Mouse (Mus musculus) right cerebral cortex, postnatal 36 days (tissue): ENCODE data around the gene Atp8a2.

Experiments used
- DNase-seq, 2 experiments: peaks; one replicate each; pipeline ENCODE4 v3.0.0; 2022; ENCODE audit warnings: low spot score in 2 of 2, mixed read lengths in 1 of 2

The Atp8a2 gene

DNA sequence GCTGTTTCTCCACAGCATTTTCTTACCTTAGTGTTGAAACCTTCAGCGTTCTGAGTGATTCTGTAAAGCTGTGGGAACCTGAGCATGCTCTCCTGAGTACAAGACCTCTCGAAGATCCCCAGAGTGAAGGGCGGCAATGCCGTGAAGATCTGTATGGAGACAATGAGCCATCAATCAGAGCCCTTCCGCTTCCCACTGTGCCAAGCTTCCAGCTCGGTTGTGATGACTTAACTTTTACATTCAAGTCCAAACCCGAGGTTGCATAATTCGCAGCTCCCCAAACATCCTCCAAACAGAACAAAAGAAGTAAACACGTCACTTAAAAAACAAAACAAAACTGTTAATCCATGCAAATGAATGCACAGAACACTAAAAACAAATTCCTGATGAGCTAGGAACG is 403.1 kb downstream of the Atp8a2 start:
- DNase-seq: no peak

DNA sequence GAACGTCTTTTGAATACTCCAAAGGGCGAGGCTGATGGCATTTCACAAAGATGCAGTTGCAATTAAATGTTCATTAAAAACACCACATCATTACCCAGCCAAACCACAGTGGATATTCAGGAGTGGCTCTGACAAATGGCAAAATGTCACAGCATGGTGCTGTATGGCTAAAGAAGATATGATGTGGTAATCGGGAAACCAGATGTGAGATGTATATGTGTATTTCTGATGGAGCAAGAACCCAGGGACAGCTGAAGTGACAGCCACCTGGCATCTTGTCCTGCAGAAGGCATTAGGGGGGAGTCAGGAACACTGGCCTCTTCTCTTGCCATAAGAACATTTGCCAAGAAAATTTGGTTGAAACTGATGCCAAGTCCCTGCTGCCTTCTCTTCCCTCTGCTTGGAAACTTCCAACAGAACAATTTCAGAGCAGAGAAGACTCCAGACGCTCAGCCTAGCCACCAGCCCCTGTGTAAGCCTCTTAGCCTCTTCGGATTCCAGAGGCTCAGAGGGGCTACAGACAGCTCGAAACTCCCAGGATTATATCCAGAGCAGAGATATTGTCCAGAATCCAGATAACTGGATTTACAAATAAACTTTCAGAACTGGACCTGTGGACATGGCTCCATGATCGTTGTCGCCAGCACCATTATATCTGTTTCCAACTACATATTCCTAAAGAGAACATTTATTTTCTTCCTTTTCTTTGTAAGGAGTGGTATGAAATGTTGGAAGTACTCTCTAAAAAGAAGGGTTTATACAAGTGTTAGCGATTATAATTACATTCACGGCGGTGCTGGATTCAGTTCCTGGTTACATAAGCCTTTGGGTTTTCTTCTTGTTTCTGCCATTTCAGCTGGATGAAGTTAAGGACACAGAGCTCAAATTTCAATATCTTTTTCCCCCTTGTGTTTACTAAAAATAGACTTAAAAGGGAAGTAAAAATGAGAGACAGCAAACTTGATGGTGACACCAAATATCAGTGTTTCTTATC is 413.3 kb downstream of the Atp8a2 start:
- no peak for DNase-seq

DNA sequence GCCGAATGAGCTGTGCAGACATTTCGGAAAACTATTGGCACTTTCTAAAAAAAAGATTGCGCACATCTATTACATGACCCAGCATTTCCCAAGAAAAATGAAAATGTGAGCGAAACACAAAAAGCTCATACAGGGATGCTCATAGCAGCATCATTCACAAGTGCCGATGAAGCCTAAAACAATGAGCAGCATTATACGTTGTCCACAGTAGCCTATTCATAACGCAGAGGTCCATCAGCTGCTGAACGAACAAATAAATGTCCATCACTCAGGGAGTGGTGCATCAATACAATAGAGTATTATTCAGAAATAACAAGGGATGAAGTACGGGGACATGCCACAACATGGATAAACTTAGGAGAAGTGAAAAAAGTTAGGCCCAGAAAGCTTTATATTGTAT is 416.6 kb downstream of the Atp8a2 start:
- no peak for DNase-seq

DNA sequence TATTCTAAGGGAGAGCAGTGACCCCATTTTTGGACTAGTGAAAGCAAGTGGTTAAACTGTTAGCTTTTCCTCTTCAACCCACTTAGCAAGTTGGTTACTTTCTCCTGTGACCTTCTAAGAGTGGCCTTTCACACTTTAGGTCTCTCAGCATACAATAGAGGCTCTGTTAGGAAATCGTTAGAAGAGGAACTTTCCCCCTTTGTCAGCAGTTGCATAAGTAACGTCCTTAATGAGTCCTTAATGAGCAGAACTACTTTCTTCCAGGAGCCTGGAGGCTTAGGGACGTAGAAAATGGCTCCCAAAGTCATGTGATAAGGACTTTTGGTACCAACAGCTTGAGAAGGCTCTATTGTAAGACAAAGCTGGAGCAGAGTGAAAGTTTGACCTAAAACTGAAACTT is 434.8 kb downstream of the Atp8a2 start:
- DNase-seq: no peak

DNA sequence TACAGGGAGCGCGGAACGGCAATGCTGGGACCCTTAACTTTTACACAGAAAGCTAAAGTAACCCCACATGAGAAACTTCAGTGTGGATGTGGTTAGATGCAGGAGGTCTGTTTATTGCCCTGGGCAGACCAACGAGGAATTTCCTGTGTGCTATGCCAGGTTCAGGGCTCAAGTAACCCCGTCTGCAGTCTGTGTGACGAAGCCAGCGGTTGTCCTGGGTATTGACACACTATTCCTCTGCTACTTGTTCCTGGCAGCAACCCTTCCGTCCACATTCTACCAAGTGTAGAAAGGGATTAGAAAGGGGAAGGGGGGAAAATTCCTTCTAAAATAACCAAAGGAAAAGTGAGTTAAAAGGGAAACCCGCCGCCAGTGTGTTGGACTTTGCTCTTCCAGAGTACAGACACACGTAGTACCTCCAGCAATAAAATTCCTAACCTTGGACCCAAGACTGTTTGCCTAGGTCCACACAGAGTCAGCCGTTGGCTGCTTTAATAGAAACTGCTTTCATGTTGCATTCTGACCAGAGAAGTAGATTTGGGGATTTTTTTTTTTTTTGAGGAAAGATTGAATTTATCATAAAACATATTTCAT is 437.0 kb downstream of the Atp8a2 start:
- DNase-seq: no peak

DNA sequence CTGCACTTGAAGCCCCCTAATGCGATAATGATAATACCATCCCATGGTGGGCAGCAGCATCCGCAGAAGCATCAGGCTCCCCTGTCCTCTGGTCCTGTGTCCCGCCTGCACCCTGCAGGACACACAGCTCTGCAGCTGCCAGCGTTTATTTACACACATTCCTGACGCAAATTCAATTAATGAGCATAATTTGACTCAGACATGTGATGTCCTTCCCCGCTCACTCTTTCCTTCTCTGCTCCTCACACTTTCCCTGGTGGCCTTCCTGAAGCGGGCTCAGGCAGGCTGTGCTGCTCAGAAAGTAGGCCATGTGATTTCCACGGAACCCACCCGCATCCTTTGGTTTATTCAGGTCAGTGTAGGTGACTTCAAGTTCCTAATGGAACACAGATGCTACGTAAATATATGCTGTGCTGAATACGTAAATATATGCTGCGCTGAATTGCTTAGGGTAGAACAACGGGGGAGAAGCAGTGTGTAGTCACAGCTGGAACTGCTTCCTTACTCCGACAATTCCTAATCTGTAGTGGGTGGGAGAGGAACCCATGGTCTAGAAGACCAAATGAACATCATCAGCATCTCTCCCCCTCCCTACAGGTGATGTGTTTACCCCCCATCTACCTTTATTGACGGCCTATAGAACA is 437.7 kb downstream of the Atp8a2 start:
- DNase-seq: no peak

DNA sequence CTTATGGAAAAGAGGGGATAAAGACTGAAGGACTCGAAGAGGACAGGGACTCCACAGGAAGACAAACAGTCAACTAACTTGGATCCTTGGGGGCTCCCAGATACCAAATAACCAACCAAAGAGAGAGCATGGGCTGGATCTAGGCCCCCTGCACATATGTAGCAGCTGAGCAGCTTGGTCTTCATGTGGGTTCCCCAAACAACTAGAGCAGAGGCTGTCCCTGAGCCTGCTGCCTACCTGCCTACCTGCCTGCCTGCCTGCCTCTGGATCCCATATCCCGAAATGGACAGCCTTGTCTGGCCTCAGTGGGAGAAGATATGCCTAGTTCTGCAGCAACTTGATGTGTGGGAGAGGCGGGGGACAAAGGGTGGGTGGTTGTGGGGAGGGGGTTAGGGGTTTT is 444.6 kb downstream of the Atp8a2 start:
- DNase-seq: no peak

DNA sequence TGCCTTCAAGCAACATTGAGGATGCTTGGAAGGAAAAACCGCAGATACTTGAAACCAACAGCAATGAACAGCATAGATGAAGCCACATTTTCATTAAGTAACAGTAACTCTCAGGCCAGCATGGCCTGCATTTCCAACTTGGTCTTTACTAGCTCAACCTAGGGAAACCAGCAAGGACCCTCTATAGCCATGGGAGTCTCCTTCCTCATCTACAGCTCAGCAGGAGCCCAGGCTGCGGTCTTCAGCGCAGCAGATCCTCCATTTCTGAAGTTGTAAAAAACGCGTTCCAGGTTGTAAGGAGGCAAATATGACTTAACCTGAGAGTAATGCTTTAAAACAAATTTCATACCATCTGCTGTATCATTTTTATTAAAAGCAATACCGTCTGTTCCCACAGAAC is 447.0 kb downstream of the Atp8a2 start:
- DNase-seq: no peak

DNA sequence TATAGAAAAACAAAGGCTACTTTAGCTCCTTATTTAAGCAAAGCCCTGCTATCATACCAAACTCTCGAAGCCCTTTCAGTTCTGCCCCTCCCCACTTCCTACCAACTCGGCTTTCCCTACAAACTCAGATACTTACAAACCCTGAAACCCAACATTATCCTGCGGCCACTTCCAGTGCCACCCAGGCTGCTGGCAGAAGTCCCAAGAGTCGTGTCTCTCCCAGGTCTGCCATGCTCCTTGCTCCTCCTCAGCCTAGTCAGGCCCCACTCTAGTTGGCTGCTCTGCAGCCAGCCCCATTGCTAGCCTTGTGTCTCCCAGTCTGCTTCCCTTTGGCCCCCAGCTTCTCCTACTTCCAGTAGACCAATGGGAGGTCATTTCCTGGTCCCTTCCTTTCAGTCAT is 451.3 kb downstream of the Atp8a2 start:
- no peak for DNase-seq

DNA sequence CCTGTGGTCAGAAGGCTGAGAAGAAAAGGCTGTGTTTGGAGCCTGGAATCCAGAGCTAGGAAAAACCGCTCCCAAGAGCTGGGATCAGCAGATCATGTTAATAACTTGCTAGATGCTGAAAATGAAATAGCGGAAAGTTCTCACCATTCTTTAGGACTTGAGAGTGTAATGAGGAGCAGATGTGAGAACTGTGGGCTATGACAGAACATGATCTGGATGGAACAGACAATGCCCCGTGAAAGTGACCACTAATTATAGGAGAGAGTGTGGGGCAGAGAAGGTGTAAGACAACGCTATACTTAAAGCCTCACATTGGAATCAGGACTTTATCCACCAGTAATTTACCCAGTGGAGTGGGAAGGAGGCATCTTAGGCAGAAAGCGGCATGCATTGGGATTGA is 455.2 kb downstream of the Atp8a2 start:
- no peak for DNase-seq

DNA sequence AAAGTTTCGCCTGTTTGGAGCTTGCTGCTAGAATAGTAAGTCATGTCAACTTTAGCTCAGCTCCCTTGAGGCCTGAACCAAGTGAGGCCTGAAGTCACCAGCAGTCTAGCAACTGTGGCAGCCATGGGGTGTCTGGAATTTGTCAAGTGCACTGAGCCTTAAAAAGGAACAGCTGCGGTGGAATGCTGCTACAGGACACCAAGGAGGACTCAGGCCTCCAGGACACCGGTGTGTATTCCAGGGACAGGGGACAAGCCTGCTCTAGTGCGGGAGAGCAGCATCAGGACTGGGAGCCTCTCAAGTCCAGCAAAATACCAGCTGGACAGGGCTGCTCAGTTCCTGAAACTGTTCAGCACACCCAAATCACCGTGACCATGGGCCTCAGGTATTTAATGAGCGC is 457.5 kb downstream of the Atp8a2 start:
- no peak for DNase-seq

DNA sequence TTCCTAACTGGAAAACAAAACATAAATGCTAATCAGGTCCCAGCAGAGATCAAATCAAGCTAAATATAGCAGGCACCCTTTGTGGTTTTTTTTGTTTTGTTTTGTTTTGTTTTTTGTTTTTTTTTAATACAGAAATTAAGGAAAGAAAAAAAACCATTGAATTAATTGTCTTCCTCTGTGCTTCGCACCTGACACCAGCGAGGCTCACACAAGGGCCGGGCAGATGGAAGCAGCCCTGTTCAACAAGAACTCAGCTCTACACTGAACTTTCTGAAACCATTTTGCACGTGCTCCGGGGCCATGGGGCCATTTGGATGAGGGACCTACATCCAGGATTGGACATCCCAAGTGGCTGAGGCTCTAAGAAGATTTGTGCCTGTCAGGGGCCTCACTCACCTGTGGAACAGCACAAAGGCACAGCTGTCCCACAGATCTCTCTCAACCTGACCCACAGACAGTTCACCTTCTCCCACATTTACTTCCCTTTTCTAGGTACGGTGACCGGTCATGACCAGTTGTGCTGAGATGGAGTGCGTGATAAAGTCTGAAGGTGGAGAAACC is 459.2 kb downstream of the Atp8a2 start:
- DNase-seq: no peak

DNA sequence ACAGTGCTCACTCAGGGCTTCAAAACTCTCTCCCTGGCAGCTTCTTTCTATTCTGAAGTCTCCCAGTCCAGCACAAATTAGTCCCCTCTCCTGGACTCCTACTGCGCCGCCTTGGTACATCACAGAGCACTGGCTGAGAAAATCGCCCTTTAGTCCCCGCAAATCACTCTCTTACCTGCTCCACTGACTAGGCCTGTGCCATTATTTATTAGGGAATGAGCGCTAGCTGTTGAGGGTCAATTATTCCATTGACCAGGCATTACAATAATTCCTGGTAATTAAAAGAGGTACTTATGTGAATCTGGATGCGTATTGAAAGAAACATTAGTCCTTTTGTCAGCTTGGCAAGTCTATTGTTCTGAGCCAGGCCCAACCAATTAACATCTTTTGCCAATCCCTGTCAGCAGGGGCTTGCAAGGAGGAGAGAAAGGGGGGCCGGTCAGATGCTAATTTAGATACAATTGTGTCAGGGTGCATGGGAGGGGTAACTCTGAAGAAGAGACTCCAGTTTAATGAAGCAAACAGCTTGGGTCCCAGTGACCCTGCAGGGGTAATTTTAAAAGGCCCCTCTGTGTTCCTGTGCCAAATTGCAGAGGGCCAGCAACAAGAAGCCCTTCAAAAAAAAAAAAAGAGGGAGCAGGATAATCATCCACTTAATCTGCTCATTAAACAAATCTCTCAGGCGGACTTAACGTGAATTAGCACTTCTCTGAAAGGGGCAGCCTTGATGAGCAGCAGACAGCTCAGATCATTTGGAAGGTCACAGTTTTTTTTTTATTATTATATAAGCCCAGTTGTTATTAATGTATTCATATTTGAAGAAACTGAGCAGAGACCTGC is 459.9 kb downstream of the Atp8a2 start:
- DNase-seq: no peak

DNA sequence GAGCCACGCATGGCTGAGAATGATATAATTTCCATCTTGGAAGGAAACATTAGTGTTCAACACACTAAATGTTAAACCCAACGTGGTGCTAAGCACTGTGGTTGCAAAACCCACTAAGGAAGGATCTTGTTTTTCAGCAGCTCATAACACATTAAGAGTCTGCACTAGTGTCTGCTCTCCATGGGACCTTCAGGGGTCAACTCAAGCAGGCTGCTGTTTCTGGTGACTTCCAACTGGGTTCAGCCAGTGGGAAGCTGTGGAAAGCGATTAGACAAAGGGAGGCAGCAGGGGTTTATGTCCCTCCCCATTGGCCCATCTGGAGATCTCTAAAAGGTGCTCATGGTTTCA is 467.0 kb downstream of the Atp8a2 start:
- no peak for DNase-seq

DNA sequence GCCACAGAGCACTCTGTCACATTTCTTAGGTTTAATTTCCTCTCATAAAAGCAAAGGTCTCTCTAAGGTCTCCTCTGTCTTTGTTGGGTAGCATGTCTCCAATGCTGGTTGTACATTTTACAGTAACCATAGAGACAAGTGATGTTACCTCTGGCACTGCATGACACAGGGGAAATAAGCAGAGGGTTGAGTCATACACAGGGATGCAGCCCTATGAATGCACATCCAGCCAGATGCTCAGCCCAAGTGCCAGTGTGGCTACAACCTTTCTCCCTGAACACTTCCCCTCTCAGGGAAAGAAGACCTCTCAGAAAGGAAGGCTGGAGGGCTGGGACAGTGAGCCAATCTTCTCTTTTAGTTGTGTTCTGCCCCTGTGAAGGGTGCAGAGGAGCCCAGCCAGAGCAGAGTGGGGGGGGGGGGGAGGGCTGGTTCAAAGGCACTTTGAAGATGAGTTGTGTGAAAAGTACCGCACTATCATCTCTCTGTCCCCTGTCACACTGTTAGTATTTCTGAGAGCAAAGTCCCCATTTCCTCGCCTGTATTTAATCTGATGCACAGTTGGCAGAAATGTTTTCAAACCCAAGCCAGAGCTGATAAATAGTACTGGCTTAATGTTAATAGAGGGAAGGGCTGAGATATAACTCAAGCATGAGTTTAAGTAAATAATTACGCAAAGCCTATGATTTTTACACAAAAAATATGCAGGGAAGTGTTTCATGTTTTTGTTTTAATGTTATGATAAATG is 467.5 kb downstream of the Atp8a2 start:
- no peak for DNase-seq

DNA sequence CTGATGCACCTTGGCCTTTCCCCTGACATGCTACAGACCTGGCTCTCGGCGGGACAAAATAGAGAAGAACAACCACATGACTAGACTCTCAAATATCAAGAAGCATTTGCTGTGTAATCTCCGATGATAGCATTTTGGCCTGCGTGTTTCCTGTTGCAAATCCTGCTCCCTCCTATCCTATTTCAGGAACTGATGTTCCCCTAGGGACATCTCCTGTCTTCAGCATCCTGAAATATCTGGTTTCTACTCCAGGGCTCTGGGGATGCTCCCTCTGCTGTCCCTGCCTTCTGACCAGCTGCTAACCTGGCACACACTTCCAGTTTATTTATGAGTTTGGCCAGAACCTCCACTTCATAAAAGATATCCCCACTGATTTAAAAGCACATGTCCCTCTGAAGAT is 470.0 kb downstream of the Atp8a2 start:
- no peak for DNase-seq

DNA sequence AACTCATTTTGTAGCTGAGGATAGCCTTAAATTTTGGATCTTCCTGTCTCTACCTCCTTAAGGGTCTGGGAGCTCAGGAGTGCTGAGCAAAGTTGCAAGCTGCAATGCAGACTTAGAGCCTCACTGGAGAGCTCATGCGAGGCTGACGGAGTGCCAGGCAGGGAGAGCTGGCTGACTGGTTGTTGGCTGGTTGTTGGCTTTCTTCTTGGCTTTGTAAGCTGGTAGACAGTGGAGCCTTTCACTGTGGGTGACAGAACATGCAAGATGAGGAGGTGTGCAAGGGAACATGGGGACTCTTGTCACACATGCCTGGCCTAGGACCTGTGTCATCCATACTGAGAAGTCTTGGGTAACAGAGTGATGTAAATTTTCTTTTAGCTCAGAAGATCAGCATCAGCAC is 473.8 kb downstream of the Atp8a2 start:
- DNase-seq: no peak

DNA sequence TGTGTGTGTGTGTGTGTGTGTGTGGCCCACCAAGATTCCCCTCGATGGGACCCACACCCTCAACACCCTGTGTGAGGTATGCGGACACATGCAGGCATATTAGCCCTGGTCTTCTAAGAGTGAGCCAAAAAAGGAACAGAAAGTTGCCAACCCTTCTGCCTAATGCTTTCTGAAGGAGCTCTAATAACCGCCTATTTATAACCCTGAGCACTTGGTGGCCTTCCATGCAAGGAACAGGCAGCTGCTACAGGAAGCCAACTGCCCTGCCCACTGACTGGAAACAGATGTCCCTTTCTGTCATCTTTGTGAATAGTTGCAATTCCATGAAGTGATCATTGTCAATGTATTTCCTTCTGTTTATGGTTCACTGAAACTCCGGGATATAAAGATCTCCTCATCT is 475.0 kb downstream of the Atp8a2 start:
- no peak for DNase-seq

DNA sequence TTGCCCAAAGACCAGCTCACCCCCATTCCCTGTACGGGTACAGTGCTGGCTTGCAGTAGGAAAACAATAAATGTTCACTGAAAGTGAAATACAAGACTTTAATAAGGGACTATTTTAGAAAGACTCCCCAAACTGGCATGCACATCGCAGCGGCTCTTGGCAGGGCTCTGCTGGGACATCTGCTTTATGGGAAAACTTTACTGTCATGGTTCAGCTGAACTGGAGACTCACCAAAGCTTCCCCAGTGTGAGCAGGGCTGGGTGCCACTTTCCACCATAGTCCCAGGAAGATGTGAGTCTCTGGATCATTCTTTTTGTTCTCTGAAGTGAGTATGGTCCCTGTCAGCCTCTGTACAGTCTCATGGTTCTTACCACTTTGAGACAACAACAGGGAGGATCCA is 475.6 kb downstream of the Atp8a2 start:
- no peak for DNase-seq

DNA sequence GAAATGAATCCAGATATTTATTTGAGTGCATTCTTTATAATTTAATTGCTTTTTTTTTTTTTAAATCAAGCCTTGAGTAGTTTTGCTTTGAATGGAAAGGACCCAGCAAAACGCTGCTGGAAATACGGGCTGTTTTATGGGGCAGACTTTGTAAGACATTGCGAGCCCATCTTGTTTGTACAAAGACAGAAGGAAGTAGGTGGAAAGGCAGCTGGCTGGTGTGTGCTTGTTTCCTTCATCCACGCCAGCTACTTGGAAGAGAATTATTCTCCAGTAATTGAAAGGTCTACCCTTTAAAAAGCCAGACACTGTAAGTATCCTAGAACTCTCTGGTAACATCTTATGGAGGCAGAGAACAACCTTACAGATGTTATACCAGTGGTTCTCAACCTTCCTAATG is 476.6 kb downstream of the Atp8a2 start:
- DNase-seq: no peak
